Mouse (Mus musculus) forebrain, embryonic 10.5 days (tissue): ENCODE data around the gene Tob1. TPM values are rescaled to one million over a fixed set of nuclear protein-coding genes. Genes with fewer than 3 reads are reported as not detected.

ENCODE experiments used
- DNase-seq: peaks from one replicate; pipeline ENCODE4 v3.0.0-alpha.2; 2017; ENCODE audit warnings: low spot score; ENCODE audit errors: extremely low spot score
- H3K27ac ChIP-seq: fragments of 300-500 bp; sonication (generic); 2 replicates; pipeline ENCODE4 v1.5.1; 2016; ENCODE audit warnings: mild to moderate bottlenecking
- H3K27me3 ChIP-seq: fragments of 300-500 bp; sonication (generic); 2 replicates; pipeline ENCODE4 v1.6.1; 2016; ENCODE audit warnings: mild to moderate bottlenecking; ENCODE audit not compliant: poor library complexity, severe bottlenecking
- H3K36me3 ChIP-seq: fragments of 300-500 bp; sonication (generic); replicated peaks from 2 replicates; pipeline ENCODE4 v1.6.1; 2016; ENCODE audit warnings: mild to moderate bottlenecking, moderate library complexity
- H3K4me1 ChIP-seq: fragments of 300-500 bp; sonication (generic); 2 replicates; pipeline ENCODE4 v1.6.1; 2016
- H3K4me3 ChIP-seq: fragments of 300-500 bp; sonication (generic); 2 replicates; pipeline ENCODE4 v1.5.1; 2016; ENCODE audit warnings: mild to moderate bottlenecking, moderate library complexity
- H3K9me3 ChIP-seq: fragments of 300-500 bp; sonication (generic); 2 replicates; pipeline ENCODE4 v1.6.1; 2016; ENCODE audit warnings: mild to moderate bottlenecking, moderate library complexity
- WGBS: fragments of 180-500 bp; shearing (Covaris S2); methylation state at CpG from one replicate; pipeline ENCODE4 v1.1.7; 2016; 5-methylcytosine and 5-hydroxymethylcytosine counted together
- polyA plus RNA-seq: library from polyadenylated mRNA; unstranded; fragments of >200 nt; fragmentation: Nextera tagmentation; extraction: Ambion mirVana; gene quantifications from 2 replicates; pipeline ENCODE4 v1.2.1, GENCODE M21; 2016

Gene Tob1
- polyA plus RNA-seq, 1 experiment from 2014 or later = 18.8 TPM

- DNase-seq = no peak
- Histone ChIP-seq H3K9me3 (no peaks in the 10 kb centered on the region), H3K36me3 (peaks cover 21% of the 10 kb centered on the region), H3K27ac (no peak overlapping the region), H3K27me3 (no peaks in the 10 kb centered on the region), H3K4me3 (no peak overlapping the region), H3K4me1 (peaks cover 41% of the 10 kb centered on the region)
- 65% methylated on average over 2 of the region's 2 CpGs for WGBS
Observed at GRCm38 (mm10) chr11:94216247-94216646, 5.0 kb downstream of the Tob1 start.

- H3K4me1 ChIP-seq = peaks cover 15% of the 10 kb centered on the region
- no peaks in the 10 kb centered on the region for H3K27me3 ChIP-seq
- WGBS = 95% methylated on average over 7 of the region's 7 CpGs
- no peaks in the 10 kb centered on the region for H3K36me3 ChIP-seq
- no peaks in the 10 kb centered on the region for H3K9me3 ChIP-seq
- DNase-seq = no peak
- H3K27ac ChIP-seq = no peak overlapping the region
- no peak overlapping the region for H3K4me3 ChIP-seq
Observed at GRCm38 (mm10) chr11:94221257-94221656, 10.0 kb downstream of the Tob1 start.

- Histone ChIP-seq H3K4me3 (no peak overlapping the region), H3K4me1 (peaks cover 19% of the 10 kb centered on the region), H3K27ac (no peak overlapping the region), H3K27me3 (no peaks in the 10 kb centered on the region), H3K9me3 (no peaks in the 10 kb centered on the region), H3K36me3 (no peaks in the 10 kb centered on the region)
- DNase-seq = no peak
- 85% methylated on average over 9 of the region's 9 CpGs for whole genome bisulfite sequencing
Observed at GRCm38 (mm10) chr11:94223531-94223930, 12.3 kb downstream of the Tob1 start.

- WGBS = 48% methylated on average over 7 of the region's 7 CpGs
- Histone ChIP-seq H3K27ac (no peak overlapping the region), H3K36me3 (no peaks in the 10 kb centered on the region), H3K27me3 (no peaks in the 10 kb centered on the region), H3K4me1 (peaks cover 22% of the 10 kb centered on the region), H3K9me3 (no peaks in the 10 kb centered on the region), H3K4me3 (no peak overlapping the region)
- DNase-seq = no peak
Observed at GRCm38 (mm10) chr11:94225985-94226384, 14.7 kb downstream of the Tob1 start.

GRCm38 (mm10) chr11:94228416-94228815 is 17.2 kb downstream of the Tob1 start:
- no peaks in the 10 kb centered on the region for H3K36me3 ChIP-seq
- peaks cover 38% of the 10 kb centered on the region for H3K4me1 ChIP-seq
- H3K4me3 ChIP-seq = no peak overlapping the region
- H3K27me3 ChIP-seq = no peaks in the 10 kb centered on the region
- no peak for DNase-seq
- WGBS = 45% methylated on average over 9 of the region's 9 CpGs
- H3K27ac ChIP-seq = peak overlapping the region; percentile 65
- H3K9me3 ChIP-seq = no peaks in the 10 kb centered on the region

GRCm38 (mm10) chr11:94229207-94229960 is 18.1 kb downstream of the Tob1 start:
- Histone ChIP-seq H3K36me3 (no peaks in the 10 kb centered on the region), H3K4me3 (no peak overlapping the region), H3K27ac (no peak overlapping the region), H3K9me3 (no peaks in the 10 kb centered on the region), H3K27me3 (no peaks in the 10 kb centered on the region), H3K4me1 (peaks cover 42% of the 10 kb centered on the region)
- 92% methylated on average over 5 of the region's 5 CpGs for WGBS
- DNase-seq = no peak

- 86% methylated on average over 8 of the region's 8 CpGs for WGBS
- Histone ChIP-seq H3K4me1 (peaks cover 42% of the 10 kb centered on the region), H3K36me3 (no peaks in the 10 kb centered on the region), H3K27me3 (0 out of 2 replicates have a peak, but pooled peaks cover 5% of the 10 kb centered on the region), H3K27ac (no peak overlapping the region), H3K9me3 (no peaks in the 10 kb centered on the region), H3K4me3 (no peak overlapping the region)
- no peak for DNase-seq
Observed at GRCm38 (mm10) chr11:94230244-94230643, 19.0 kb downstream of the Tob1 start.

GRCm38 (mm10) chr11:94231821-94232552 is 20.7 kb downstream of the Tob1 start:
- H3K27me3 ChIP-seq = 0 out of 2 replicates have a peak, but pooled peaks cover 5% of the 10 kb centered on the region
- no peaks in the 10 kb centered on the region for H3K9me3 ChIP-seq
- peak overlapping the region; percentile 2; the same call in 1 of the 2 replicates for H3K27ac ChIP-seq
- no peak for DNase-seq
- H3K36me3 ChIP-seq = no peaks in the 10 kb centered on the region
- H3K4me1 ChIP-seq = peaks cover 44% of the 10 kb centered on the region
- 84% methylated on average over 19 of the region's 19 CpGs for WGBS
- H3K4me3 ChIP-seq = no peak overlapping the region

GRCm38 (mm10) chr11:94233405-94233804 is 22.2 kb downstream of the Tob1 start:
- Histone ChIP-seq H3K27me3 (0 out of 2 replicates have a peak, but pooled peaks cover 5% of the 10 kb centered on the region), H3K27ac (peak overlapping the region; percentile 56)

GRCm38 (mm10) chr11:94234380-94234779 is 23.1 kb downstream of the Tob1 start:
- Histone ChIP-seq H3K36me3 (no peaks in the 10 kb centered on the region), H3K4me3 (no peak overlapping the region), H3K27me3 (0 out of 2 replicates have a peak, but pooled peaks cover 5% of the 10 kb centered on the region), H3K9me3 (no peaks in the 10 kb centered on the region), H3K4me1 (peaks cover 30% of the 10 kb centered on the region), H3K27ac (no peak overlapping the region)
- 93% methylated on average over 12 of the region's 12 CpGs for WGBS
- DNase-seq = no peak

More at GRCm38 (mm10) chr11:94233405-94233804, 22.2 kb downstream of the Tob1 start:
- Histone ChIP-seq H3K4me1 (peaks cover 34% of the 10 kb centered on the region), H3K4me3 (no peak overlapping the region), H3K9me3 (no peaks in the 10 kb centered on the region), H3K36me3 (no peaks in the 10 kb centered on the region)
- no peak for DNase-seq
- WGBS = 71% methylated on average over 6 of the region's 6 CpGs

GRCm38 (mm10) chr11:94234857-94235256 is 23.6 kb downstream of the Tob1 start:
- H3K36me3 ChIP-seq = no peaks in the 10 kb centered on the region
- H3K27ac ChIP-seq = no peak overlapping the region
- 0 out of 2 replicates have a peak, but pooled peaks cover 5% of the 10 kb centered on the region for H3K27me3 ChIP-seq
- no peak overlapping the region for H3K4me3 ChIP-seq
- 91% methylated on average over 8 of the region's 8 CpGs for WGBS
- peaks cover 35% of the 10 kb centered on the region for H3K4me1 ChIP-seq
- DNase-seq = no peak
- H3K9me3 ChIP-seq = no peaks in the 10 kb centered on the region

- Histone ChIP-seq H3K36me3 (no peaks in the 10 kb centered on the region), H3K27ac (peak overlapping the region; percentile 77), H3K27me3 (peaks cover 7% of the 10 kb centered on the region; the same call in 1 of the 2 replicates), H3K4me3 (no peak overlapping the region), H3K4me1 (peaks cover 43% of the 10 kb centered on the region), H3K9me3 (no peaks in the 10 kb centered on the region)
- DNase-seq = peak; percentile 77
- 22% methylated on average over 3 of the region's 3 CpGs for WGBS
Observed at GRCm38 (mm10) chr11:94236074-94236473, 24.8 kb downstream of the Tob1 start.

- H3K4me1 ChIP-seq = peaks cover 43% of the 10 kb centered on the region
- 93% methylated on average over 8 of the region's 8 CpGs for WGBS
- DNase-seq = no peak
- peaks cover 34% of the 10 kb centered on the region for H3K27me3 ChIP-seq
- no peaks in the 10 kb centered on the region for H3K9me3 ChIP-seq
- H3K4me3 ChIP-seq = no peak overlapping the region
- 0 out of 2 replicates have a peak overlapping the region, but pooled peaks have one; percentile 45 for H3K27ac ChIP-seq
- H3K36me3 ChIP-seq = no peaks in the 10 kb centered on the region
Observed at GRCm38 (mm10) chr11:94238786-94239185, 27.5 kb downstream of the Tob1 start.
